Mouse (Mus musculus) liver, postnatal 0 days (tissue): ENCODE measurements around the gene Spon1. TPM values are rescaled to one million over a fixed set of nuclear protein-coding genes. Genes with fewer than 3 reads are reported as not detected.
A peak's percentile ranks its signal among the peaks of the same experiment; 100 is the strongest.

ENCODE experiments used
- ATAC-seq: fragments of 200-750 bp; cut with Nextera tagmentation; 2 replicates; pipeline ENCODE4 v1.8.0; 2017; ENCODE audit warnings: mild to moderate bottlenecking, moderate library complexity
- DNase-seq: peaks from one replicate; pipeline ENCODE4 v3.0.0-alpha.2; 2016
- H3K27ac ChIP-seq: fragments of 300-500 bp; sonication (generic); 2 replicates; pipeline ENCODE4 v1.5.1; 2014; ENCODE audit warnings: antibody characterized with exemption, moderate library complexity, mild to moderate bottlenecking, low read depth
- H3K27me3 ChIP-seq: fragments of 300-500 bp; sonication (generic); 2 replicates; pipeline ENCODE4 v1.6.1; 2014; ENCODE audit warnings: low read length, control low read depth, mixed read lengths; ENCODE audit not compliant: insufficient read depth
- H3K36me3 ChIP-seq: fragments of 300-500 bp; sonication (generic); replicated peaks from 2 replicates; pipeline ENCODE4 v1.6.1; 2014; ENCODE audit warnings: mild to moderate bottlenecking, control low read depth, low read length, moderate library complexity, mixed read lengths; ENCODE audit not compliant: insufficient read depth
- H3K4me1 ChIP-seq: fragments of 300-500 bp; sonication (generic); 2 replicates; pipeline ENCODE4 v1.6.1; 2014; ENCODE audit warnings: antibody characterized with exemption, mild to moderate bottlenecking, control low read depth; ENCODE audit not compliant: insufficient read depth
- H3K4me2 ChIP-seq: fragments of 300-500 bp; sonication (generic); 2 replicates; pipeline ENCODE4 v1.6.1; 2014; ENCODE audit warnings: low read depth, mild to moderate bottlenecking, low read length, moderate library complexity, mixed read lengths
- H3K4me3 ChIP-seq: fragments of 300-500 bp; sonication (generic); 2 replicates; pipeline ENCODE4 v1.5.1; 2014; ENCODE audit warnings: low read depth, low read length
- H3K9ac ChIP-seq: fragments of 300-500 bp; sonication (generic); replicated peaks from 2 replicates; pipeline ENCODE4 v1.6.1; 2014; ENCODE audit warnings: mild to moderate bottlenecking, moderate library complexity
- H3K9me3 ChIP-seq: fragments of 300-500 bp; sonication (generic); 2 replicates; pipeline ENCODE4 v1.6.1; 2016; ENCODE audit warnings: mild to moderate bottlenecking, control low read depth, low read length, mixed read lengths
- CTCF ChIP-seq: sonication (generic); IDR thresholded peaks from 2 replicates; pipeline ENCODE4 v1.5.1; 2016; ENCODE audit warnings: antibody characterized with exemption, low read depth
- EP300 ChIP-seq: IDR thresholded peaks from 2 replicates; pipeline ENCODE4 v1.6.1; 2016; ENCODE audit warnings: antibody characterized with exemption, low read depth, mild to moderate bottlenecking
- WGBS: fragments of 180-500 bp; shearing (Covaris S2); extraction: QIAGEN DNeasy Blood & Tissue Kit; methylation state at CpG from one replicate; pipeline ENCODE4 v1.1.7; 2014; ENCODE audit not compliant: insufficient replicate concordance; 5-methylcytosine and 5-hydroxymethylcytosine counted together
- polyA plus RNA-seq: library from polyadenylated mRNA; unstranded; fragments of >200 nt; fragmentation: Nextera tagmentation; extraction: Ambion mirVana; gene quantifications from 2 replicates; pipeline ENCODE4 v1.2.1, GENCODE M21; 2015

Spon1 gene
- polyA plus RNA-seq, 1 experiment from 2014 or later, result 0.35 TPM

GRCm38 (mm10) chr7:114007565-114007964 lies 241.8 kb downstream of the Spon1 start:
- WGBS, result 46% methylated on average over 5 of the region's 5 CpGs
- Histone ChIP-seq H3K36me3 (no peaks in the 10 kb centered on the region), H3K4me1 (no peaks in the 10 kb centered on the region), H3K9me3 (no peaks in the 10 kb centered on the region), H3K4me2 (no peak overlapping the region), H3K27me3 (no peaks in the 10 kb centered on the region), H3K9ac (no peak overlapping the region), H3K4me3 (no peak overlapping the region), H3K27ac (no peak overlapping the region)
- TF ChIP-seq CTCF, result peak; percentile 66
- TF ChIP-seq EP300, result no peak
- ATAC-seq, result no peak
- DNase-seq, result peak; percentile 58

- Histone ChIP-seq H3K27ac (no peak overlapping the region), H3K4me2 (no peak overlapping the region), H3K36me3 (no peaks in the 10 kb centered on the region), H3K4me3 (no peak overlapping the region), H3K4me1 (no peaks in the 10 kb centered on the region), H3K9ac (no peak overlapping the region), H3K9me3 (no peaks in the 10 kb centered on the region), H3K27me3 (no peaks in the 10 kb centered on the region)
- DNase-seq (no peak), ATAC-seq (no peak)
- no peak for TF ChIP-seq EP300
- no peak for TF ChIP-seq CTCF
- 51% methylated on average over 9 of the region's 9 CpGs for WGBS
Measured at GRCm38 (mm10) chr7:114011726-114012443, 246.1 kb downstream of the Spon1 start.

GRCm38 (mm10) chr7:114016001-114016949 lies 250.5 kb downstream of the Spon1 start:
- no peaks in the 10 kb centered on the region for H3K9me3 ChIP-seq
- H3K4me1 ChIP-seq, result peaks cover 3% of the 10 kb centered on the region; the same call in 1 of the 2 replicates
- no peak overlapping the region for H3K9ac ChIP-seq
- H3K4me2 ChIP-seq, result no peak overlapping the region
- H3K27me3 ChIP-seq, result no peaks in the 10 kb centered on the region
- WGBS, result 60% methylated on average over 8 of the region's 8 CpGs
- H3K36me3 ChIP-seq, result no peaks in the 10 kb centered on the region
- TF ChIP-seq EP300 (no peak), CTCF (no peak)
- no peak overlapping the region for H3K27ac ChIP-seq
- H3K4me3 ChIP-seq, result no peak overlapping the region
- peak; percentile 53 for ATAC-seq
- DNase-seq, result no peak

GRCm38 (mm10) chr7:114018861-114019260 lies 253.1 kb downstream of the Spon1 start:
- WGBS, result 76% methylated on average over 3 of the region's 3 CpGs

GRCm38 (mm10) chr7:114020057-114020703 lies 254.4 kb downstream of the Spon1 start:
- WGBS, result 10% methylated on average over 11 of the region's 11 CpGs
- peak overlapping the region; percentile 70 for H3K4me2 ChIP-seq
- H3K4me1 ChIP-seq, result peaks cover 3% of the 10 kb centered on the region; the same call in 1 of the 2 replicates
- no peaks in the 10 kb centered on the region for H3K27me3 ChIP-seq
- peak overlapping the region; percentile 53 for H3K4me3 ChIP-seq
- no peaks in the 10 kb centered on the region for H3K36me3 ChIP-seq
- H3K27ac ChIP-seq, result no peak overlapping the region
- no peaks in the 10 kb centered on the region for H3K9me3 ChIP-seq
- DNase-seq (no peak), ATAC-seq (no peak)
- H3K9ac ChIP-seq, result peak overlapping the region; percentile 45
- TF ChIP-seq CTCF, result no peak
- no peak for TF ChIP-seq EP300

More at GRCm38 (mm10) chr7:114018861-114019260, 253.1 kb downstream of the Spon1 start:
- no peaks in the 10 kb centered on the region for H3K9me3 ChIP-seq
- no peak overlapping the region for H3K9ac ChIP-seq
- ATAC-seq (no peak), DNase-seq (no peak)
- no peak overlapping the region for H3K27ac ChIP-seq
- peaks cover 3% of the 10 kb centered on the region; the same call in 1 of the 2 replicates for H3K4me1 ChIP-seq
- no peak overlapping the region for H3K4me3 ChIP-seq
- H3K36me3 ChIP-seq, result no peaks in the 10 kb centered on the region
- H3K4me2 ChIP-seq, result no peak overlapping the region
- no peaks in the 10 kb centered on the region for H3K27me3 ChIP-seq
- TF ChIP-seq EP300 (no peak), CTCF (no peak)
